Mouse (Mus musculus): Measurements from ENCODE around the gene Prr15l.

The Prr15l gene

DNA sequence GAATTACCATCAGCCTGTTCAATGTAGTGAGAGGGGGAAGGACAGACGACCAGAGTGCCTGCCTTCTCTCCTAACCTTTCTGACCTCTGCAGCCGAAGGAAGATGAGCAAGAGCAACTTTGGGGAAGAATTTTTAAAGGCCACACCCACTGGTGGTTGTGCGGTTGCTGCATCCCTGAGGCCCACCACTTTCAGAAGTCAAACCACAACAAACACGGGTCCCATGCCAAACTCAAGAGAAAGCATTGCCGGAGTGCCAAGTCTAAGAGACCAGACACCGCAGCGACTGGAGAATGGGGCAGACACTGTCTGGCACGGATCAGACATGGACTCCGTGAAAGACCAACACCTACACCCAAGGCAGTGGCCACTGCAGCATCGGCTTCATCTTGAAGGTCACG, 3.0 kb upstream of the Prr15l start:
- DNase-seq: no peak

DNA sequence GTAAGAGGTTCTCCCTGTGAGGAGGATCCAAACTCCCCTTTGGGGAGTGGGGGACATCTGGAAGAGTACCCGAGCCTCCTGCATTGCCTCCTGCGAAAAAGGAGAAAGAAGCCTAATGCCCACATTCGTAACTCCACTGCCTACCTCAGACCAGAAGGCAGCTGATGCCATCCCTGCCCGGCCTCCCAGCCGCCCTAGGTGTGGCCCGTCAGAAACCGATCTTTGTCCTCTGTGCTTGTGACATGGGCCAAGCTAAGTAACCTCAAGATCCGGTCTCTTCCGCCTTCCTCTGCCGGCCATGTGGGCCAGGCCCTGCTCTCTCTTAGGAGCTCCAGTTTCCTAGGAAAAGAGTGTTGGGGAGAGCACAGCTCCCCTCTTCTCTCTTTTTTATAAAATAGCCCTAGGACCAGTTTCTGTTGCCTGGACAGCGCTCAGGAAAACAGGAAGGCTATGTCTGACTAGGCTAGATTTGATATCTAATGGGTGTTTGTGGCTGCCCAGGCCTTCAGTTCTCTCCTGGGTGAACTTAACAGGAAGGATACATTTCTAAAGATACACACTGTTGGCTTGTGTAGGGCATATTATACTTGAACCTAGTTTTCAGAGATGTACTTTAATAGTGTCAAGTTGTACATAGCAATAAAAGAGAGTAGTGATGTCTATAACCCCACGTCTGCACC, 2.3 kb upstream of the Prr15l start:
- DNase-seq: no peak

DNA sequence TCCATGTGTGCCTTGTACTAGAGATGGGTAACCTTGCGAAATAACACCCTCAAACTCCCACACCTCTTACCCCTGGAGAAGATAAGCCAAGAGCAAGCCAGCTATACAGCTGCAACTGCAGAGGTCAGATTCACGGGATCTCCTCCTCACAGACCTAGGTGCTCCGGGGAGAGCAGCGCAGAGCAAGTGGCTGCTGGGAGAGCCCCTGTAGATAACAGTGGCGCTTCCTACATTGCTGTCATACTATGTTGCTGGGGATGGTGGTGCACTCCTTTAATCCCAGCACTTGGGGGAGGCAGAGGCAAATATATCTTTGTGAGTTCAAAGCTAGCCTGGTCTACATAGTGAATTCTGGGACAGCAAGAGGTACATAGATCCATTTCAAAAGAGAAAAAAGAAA, 1.3 kb upstream of the Prr15l start:
- no peak for DNase-seq

DNA sequence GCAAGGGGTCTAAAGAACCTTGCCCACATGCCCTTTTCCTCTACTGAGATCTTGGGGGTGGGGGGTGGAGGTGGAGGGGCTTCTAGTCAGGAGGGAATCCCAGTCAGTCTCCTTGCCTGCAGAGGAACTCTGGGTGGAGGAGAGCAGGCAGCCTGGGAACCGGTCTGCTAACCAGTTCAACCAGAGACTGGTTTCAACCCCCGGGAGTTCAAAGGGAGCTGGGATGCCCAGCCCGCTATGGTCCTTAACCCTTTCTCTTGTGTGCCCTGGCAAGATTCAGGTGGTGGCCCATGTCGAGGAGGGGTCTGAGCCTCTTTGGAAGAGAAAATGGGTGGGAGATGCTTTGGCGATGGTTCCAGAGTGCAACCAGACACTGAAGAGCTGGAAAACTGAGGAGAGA, 787 bp downstream of the Prr15l start:
- DNase-seq: peak; percentile 17

DNA sequence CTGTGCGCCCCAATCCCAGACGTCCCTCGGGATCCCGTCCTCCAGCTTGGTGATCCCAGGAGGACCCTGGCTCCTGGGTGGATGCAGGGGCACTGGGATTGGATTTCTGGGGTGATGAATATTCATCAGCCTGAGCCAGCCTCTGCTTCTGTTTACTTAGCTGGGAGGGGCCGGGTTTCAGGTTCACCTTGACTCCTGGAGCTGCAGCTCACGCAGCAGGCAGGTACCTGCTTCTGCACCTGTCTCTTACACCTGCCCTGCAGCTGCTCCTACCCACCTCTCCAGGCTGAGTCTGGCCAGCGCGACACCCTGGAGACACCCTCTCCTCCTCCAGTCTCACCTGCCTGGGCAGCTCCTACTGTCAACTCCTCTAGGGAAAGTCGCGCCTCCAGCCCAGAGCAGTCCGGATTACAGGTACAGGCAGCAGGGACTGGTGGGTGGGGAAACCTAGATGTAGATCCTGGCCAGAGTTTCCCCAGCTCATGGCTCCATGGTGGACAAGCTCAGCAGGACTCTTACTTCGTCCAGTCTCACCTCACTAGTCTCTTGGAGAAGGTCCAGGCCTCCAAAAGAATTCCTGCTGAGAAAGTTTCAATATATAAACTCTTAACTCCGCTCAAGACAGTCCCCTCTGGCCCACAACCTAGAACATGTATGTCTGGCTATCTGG, 1.3 kb downstream of the Prr15l start:
- DNase-seq: no peak

DNA sequence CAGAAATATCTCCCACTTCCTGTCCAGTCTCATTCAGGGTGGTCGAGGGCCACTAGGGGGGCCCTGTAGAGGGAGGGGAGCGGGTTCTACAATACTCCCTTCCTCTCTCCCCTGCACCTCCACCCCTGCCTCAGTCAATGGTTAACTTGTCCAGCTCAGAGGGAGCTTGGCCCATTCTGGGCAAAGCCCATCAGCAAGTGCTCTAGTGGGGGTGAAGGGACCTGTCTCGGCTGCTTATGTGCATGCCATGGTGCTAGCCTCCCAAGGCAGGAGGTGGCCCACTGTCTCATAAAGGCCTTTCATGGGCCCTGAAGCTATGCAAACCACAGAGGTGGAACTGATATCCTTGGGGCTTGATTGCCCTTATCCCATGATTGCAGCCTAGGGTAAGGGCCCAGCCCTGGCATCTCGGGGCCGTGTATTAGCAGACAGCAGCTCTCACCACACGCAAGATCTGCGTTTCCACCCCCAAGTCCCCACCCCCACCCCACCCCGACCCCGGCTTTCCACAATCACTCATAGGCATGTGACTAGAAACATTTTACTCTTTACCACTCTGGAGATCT, 1.9 kb downstream of the Prr15l start:
- no peak for DNase-seq

DNA sequence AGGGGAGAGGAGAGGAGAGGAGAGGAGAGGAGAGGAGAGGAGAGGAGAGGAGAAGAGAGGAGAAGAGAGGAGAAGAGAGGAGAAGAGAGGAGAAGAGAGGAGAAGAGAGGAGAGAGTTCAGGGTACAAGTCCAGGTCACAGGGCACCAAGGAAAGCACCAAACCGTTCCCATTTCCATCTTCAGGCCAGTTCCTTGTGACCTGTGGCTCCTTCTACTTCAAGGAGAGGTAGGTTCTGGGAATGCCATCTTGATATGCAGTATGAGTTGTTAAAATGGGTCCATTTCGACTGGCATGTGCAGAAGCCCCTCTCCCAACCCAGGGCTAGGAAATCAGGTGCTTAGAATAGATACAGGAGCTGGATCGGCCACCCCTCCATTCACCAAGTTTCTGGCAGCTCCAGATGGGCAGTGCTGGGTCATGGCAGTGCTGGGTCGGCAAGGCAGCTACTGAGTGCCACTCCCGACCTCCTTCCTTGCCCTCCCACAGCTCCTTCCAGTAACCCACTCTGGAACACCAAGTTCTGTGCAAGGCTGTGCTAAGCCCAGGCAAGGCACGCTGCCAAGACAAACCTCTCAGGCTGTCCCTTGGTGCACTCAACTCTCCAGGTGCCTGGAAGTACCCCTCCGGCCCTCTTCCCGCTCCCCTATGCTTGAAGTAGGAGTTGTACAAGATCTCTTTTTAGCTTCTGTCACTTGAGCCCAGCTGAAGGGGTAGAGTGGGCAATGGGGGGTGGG, 3.6 kb downstream of the Prr15l start:
- DNase-seq: no peak

DNA sequence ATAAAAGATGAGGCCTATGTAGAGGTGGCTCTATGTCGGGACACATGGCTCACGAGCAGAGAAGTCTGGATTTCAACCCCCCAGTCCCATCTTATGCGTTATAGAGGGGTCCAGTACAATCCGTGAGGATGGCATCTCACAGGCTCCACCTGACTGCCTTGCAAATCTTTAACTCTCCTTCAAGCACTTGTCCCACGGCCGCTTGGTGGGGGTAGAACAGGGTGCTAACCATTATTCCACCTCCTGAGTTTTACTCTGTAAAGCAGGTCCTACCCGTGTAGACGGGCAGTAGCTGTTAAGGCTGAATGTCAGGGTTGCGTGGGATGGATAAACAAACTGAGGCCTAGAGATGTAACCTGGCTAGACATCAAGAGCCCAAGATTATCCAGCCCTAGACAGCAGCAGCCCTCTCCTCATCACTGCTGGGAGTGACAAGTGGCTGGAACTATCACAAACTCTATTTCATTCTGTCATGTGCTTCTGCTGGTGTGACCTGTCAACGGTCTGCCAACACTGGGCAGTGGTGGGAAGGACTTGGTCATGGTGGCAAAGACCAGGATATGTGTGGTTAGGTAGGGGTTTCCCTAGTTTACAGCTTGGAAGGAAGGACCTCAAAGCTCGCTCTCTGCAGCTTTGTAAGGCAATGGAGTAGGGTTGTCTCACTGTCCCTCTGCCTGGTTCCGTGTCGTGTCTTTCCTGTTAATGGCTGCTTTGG, 5.8 kb downstream of the Prr15l start:
- no peak for DNase-seq

DNA sequence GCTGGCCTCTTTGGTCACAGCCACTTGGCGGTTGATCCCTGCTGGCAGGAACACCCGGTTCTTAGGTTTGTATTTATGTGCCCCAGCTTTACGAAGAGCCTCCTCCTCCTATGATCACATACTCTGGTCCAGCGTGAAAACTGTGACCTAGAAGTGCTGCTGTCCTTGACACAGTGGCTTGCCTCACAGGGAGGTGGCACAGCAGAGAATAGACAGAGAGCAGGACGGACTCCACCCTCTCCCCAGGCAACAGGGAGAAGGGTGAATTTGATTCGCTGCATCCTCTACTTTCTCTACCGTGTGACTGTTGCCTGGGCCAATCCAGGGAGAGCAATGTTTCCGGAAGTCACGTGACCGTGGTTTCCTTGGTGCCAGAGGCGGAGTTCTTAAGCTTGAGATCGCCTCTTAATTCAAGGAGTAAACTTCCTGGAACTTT, 7.0 kb downstream of the Prr15l start:
- DNase-seq: peak; percentile 80

DNA sequence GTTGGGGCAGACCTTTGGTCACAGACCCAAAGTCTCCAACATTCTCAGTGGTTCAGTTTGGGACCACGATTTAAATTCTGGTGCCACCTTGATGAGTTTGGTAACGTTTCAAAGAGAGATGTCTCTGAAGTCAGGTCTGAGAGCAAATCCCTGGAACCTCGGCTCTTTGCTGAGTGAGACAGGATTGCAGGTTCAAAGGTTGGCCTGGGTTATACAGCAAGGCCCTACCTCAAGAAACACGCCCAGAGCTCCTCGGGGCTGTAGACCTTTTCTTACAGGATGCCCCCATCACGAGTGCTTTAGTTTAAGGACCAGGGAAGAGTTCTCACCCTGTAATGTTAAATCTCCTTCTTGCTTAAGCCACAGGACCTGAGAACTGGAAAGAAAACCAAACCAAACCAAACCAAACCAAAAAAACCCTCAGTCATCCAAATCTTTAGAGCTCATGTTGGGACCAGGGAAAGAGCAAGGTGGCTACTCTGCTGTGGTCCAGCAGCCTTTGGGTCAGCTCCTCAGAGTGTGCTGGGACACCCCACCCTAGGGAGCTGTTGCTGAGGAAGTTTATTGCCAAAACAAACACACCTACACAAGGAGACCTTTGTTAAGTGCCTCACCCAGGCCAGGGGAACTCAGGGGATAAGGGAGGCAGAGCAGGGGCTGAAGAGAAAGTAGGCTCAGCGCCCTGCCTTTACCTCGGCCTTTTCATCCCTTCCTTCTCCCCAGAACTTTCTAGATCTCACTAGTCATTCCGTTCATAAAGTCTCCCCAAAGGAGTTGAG, 8.2 kb downstream of the Prr15l start:
- no peak for DNase-seq

DNA sequence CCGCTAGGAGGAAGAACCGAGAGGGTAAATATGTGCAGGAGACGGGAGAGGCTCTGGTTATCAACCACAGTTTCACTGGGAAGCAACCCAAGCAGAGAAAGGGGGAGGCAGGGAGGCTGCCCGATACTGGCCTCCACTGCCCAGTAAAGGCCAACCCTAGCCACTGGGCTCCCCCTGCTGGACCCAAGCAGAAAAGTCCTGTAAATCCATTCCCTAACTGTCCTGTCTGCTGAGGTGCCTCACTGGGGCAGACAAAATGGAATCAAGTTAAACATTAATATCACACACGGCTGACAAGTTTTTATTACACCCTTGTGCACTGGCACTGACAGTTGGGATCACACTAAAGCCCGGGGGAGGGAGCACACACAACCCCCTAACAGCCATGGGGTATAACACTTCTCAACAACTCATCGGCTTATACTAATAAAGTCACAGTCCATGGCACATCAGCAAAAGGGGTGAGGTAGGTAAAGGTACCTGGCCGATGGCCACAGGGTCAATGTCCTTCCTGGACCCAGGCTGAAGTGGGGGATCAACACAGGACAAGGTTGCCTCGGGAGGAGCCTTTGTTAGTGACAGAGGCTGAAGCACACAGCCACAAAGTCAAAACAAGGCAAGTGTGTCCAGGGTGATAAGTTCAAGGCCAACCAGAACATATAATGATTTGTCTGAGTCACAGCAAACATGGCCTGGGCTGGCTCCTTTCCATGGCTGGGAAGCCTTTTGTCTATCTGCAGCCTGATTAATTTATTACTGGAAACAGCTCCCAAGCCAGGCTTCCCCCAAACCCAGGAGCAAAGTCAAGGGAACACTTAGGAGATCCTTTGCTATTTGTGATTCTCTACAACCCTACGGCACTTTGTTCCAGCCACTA, 9.9 kb downstream of the Prr15l start:
- DNase-seq: peak; percentile 71

DNA sequence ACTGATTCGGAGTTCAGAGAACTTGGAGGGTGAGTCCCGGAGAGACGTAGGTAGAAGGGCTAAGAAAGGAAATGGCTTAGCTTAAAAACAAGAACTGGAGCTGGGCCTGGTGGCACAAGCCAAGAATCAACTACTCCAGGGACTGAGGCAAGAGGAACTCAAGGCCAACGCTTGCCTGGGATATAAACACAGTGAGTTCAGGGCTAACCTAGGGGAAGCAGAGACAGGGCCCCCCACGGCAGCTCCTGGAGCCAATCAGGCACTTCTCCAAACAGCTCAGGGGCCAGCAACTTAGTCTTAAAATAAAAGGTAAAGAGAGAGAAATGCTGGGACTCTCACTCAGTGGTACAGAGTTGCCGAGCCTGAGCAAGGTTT, 10.5 kb downstream of the Prr15l start:
- no peak for DNase-seq

DNA sequence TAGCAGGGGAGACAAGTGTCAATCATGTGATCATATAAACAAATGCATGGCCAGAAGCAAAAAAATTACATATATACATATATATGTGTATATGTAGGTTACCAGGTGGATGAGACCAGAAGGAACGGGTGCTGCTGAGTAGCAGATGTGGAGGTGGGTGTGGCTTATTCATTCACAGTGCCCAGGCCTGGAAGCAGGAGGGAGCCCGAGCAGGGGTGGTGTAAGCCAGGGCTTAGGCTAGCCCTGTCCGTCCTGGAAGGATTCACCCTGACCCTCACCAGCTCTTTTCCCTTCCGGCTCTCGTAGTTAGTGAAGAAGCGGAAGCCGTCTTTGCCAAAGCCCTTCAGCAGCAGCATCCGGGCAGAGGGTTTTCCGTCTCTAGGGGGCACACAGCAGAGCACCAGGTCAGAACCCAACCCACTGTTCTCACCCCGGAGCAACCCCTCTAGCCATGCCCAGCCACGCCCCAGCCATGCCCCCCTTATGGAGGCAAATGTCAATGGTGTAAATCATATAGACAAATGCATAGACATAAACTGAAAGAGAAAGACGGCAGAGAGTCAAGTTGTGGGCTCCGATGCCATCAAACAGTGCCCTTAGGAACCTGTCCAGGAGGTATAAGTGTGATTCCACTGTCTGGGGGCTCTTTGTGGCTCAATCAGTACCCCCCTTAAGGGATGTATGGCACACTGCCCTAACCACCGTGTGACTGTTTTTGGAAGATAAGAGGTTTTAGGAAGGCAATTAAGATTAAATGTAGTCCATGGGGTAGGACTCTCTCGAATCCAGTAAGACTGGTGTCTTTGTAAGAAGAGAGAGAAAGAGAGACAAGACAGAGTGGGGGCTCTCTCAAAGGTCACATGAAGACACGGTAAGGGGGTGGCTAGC, 12.9 kb downstream of the Prr15l start:
- no peak for DNase-seq

DNA sequence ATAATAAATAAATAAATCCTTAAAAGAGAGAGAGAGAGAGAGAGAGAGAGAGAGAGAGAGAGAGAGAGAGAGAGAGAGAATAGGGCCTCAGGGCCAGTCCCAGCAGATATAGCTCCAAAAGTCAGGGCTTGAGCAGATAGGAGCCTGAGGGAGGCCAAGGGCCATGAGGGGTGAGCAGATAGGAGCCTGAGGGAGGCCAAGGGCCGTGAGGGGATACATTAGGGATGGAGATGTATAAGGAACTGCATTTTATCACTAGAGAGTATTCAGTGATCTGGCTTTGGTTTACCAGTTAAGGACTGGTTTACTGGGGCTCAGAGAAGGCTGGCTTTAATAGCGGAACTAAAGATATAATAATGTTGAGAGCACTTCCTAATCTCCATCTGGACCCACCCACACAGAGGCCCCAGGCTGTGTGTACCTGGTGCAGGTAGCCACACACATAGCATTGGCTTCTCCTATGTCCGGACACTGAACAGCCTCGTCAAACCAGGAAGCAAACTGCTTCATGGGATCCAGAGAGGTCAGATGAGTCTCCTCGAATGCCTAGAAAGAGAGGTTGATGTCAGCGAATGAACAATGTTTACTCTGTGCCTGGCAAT, 14.2 kb downstream of the Prr15l start:
- DNase-seq: no peak

DNA sequence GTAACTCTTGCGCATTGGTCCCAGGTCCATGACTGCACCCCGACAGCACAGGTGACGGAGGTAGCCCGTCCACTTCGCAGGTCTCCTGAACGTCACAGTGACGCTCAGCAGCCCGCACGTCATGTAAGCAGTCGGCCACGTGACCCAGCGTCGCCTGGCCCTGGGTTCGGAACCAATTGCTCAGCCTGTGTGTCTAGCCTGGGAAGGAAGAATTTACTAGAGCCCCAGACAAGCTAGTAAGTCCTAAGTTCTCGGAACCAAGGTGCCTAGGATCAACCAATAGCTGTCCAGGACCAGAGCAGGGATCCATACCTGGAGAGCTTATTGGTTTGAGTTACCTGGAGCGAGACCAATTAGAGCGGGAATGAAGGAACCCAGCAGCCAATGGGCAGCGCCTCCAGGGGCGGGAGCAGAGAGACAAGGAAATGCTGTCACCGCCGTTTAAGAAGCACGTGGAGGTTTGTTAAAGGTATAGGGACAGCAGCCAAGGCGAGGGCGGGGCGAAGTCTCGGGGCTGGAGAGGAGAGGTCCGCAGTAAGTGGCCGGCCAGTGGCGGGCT, 15.9 kb downstream of the Prr15l start, which contains the start of gene Pnpo:
Pnpo (minus strand) TSS at position 241 of the 559 bp plus-strand sequence.
- peak; percentile 94 for DNase-seq

DNA sequence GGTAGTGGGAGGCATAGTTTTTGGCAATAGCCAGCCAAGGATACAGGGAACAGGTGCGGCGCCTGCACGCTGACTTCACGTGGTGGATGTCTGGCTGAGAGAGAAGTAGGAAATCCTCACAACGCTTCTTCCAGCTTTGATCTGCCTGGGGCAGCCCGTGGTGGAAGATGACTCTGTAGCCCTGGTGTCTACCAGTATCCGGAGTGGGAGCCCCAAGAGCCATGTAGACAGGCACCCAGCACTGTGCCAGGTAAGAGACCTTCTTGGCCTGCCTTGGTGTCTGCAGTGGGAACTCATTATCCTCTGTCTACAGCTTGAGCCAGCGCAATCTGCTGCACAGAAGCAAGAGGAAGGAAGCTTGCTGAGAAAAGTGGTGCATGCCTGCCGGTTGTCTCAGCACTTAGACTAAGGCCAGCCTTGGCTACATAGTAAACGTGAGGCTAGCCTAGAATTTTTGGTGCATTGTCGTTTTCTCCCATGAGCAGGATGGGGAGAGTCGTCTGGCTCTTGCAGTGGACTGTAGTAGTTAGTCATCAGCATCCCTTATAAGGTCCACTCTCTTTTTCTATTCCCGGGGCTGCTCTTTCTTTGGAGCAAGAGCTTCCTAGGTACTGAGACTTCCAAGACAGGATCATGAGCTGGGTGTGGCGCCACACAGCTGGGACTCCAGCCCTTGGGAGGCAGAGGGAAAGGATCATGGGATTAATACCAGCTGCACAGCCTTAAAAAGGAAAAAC, 17.1 kb downstream of the Prr15l start:
- DNase-seq: no peak

DNA sequence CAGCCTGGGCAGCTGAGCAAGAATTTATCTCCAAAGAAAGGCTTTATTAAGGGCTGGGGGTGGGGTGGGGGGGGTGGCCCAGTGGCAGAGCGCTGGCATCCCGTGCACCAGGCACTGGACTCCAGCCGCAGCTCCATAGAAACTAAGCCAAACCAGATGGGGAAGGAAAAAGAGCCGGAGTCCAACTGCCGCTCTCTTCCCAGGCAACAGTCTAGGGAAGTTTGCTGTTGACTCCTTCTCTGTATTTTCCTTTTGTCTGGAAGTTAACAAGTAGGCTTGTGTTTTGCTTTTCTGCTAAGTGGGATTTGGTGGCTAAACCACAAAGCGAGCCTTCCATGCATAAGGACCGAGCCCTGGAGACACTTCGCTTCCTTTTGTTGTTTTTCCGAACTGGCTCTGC, 18.6 kb downstream of the Prr15l start:
- no peak for DNase-seq

DNA sequence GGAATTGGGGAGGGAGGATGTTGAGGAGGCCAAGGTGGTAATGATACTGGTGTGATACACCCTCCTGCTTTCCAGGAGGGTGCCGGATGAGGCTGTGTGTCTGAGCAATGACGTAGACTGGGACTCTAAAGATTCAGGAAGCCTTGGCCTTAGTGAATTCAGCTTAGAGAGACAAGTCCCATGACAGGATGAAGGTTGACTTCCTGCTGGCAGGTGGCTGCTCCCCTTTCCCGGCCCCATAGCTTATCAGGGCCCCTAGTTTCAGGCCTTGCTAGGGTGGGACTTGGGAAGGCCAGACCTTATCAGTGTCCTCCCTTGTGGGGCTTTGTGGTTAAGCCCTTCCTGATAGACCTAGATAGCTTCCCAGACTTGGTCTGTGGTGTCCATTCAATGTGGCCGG, 19.9 kb downstream of the Prr15l start:
- DNase-seq: no peak

DNA sequence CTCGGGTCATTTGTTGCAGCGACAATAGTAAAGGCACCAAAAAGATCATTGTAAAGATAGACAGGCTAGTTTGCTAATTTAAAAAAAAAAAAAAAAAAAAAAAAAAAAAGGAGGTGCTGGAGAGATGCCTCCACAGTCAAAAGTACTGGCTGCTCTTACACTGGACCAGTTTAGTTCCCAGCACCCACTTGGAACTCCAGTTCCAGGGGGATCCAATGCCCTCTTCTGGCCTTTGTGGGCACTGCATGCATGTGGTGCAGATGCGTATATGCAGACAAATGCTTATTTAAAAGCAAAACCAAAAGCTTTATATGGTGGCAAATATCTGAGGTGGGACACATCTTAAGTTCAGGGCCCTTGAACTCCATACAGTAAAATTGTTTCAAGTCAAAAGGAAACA, 22.9 kb downstream of the Prr15l start:
- DNase-seq: no peak
